Mouse (Mus musculus) G1E-ER4 (cell line): Measurements from ENCODE around the gene Artn. TPM values are rescaled to one million over a fixed set of nuclear protein-coding genes. Genes with fewer than 3 reads are reported as not detected.

ENCODE experiments used
- GATA1 ChIP-seq: IDR thresholded peaks from one replicate; pipeline ENCODE4 v1.8.0; 2012; ENCODE audit warnings: low read length, inconsistent platforms
- polyA plus RNA-seq: library from polyadenylated mRNA; stranded (reverse); fragments of >175 nt; gene quantifications from 2 replicates; pipeline ENCODE4 v1.2.3, GENCODE M21; 2012

Gene Artn
- 0.06 and 0.13 TPM in 2 replicates for polyA plus RNA-seq

DNA sequence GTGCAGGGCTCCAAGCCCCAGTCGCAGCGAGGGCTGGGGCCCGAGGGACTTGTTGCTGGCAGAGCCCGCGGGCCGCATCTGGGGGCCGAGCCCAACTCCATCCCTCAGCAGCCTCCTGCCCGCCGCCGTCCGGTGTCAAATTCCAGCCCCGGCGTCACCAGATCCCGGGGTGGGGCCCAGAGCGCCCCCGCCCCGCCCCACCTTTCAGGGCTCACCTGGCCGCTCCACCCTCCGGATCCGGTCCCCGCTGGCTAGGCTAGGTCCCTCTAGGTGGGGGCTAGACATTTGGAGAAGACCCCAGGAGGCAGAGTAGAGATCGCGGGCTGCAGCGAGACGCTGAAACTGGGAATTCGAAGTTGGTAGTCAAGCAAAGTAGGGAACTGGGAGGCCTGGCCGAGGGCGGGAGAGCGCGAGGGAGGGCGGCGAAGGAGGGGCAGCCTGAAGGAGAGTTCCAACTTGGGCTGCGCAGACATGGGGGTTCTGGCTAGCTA, at the start of gene Artn:
Gene Artn (minus strand): TSS at position 373 of the 491 bp plus-strand sequence.
- no peak for TF ChIP-seq GATA1

GRCm38 (mm10) chr4:117979181-117979580, 49.6 kb upstream of the Artn start:
- no peak for TF ChIP-seq GATA1

- no peak for TF ChIP-seq GATA1
Measured at GRCm38 (mm10) chr4:117978282-117978681, 48.7 kb upstream of the Artn start.

DNA sequence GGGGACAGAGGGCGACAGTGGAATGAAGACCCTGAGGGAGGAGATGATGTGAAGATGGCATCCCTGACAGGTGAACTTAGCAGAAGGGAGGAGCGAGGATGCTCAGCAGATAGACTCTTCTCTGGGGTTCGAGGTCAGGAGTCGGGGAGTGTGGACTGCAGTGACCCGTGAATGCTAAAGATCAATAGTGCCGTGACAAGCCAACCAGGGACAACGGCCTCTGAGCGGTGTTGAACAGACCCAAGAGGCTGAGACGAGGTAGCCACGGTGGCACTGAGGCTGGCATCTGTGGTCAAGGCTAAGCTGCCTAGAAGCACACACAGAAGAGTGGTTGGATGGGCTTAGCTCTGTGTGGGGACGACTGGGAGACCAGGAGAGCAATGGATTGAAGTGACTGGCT, 48.3 kb upstream of the Artn start:
- no peak for TF ChIP-seq GATA1

GRCm38 (mm10) chr4:117977371-117977770, 47.8 kb upstream of the Artn start:
- TF ChIP-seq GATA1 = no peak

DNA sequence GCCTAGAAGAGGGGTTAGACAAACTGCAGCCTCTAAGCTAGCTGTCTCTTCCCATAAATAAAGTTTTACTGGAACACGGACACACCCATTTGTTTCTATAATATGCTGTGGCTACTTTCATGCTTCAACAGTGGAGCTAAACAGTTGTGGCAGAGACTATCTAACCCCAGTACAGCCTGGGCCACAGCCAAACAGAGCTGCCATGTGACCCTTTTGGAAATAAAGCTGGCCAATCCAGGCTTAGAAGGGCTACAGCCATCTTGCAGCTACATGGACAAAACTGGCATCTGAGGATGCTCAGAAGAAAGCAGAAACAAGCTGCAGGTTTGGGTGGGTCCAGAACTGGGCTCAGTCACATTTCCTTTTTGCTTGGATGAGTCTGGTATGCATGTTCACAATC, 46.3 kb upstream of the Artn start:
- TF ChIP-seq GATA1 = no peak

DNA sequence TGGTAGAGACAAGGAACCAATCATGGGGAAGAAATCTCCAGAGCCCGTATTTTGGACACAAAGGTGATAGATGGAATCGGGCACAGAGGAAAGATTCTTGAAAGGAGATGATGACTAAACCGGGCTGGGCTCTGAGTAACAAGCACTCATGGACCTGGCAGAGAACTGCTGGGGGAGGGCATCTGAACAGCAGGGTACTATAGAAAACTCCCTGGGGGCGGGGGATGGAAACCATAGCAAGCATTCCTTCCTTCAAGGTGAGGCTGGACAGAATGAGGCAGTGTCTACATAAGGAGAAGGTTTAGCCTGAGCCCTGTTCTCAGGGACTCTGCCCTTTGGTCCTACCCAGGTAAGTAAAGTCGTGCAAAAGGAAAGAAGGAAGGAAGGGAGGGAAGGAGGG, 45.2 kb upstream of the Artn start:
- no peak for TF ChIP-seq GATA1

GRCm38 (mm10) chr4:117972999-117973398, 43.4 kb upstream of the Artn start:
- TF ChIP-seq GATA1 = no peak

DNA sequence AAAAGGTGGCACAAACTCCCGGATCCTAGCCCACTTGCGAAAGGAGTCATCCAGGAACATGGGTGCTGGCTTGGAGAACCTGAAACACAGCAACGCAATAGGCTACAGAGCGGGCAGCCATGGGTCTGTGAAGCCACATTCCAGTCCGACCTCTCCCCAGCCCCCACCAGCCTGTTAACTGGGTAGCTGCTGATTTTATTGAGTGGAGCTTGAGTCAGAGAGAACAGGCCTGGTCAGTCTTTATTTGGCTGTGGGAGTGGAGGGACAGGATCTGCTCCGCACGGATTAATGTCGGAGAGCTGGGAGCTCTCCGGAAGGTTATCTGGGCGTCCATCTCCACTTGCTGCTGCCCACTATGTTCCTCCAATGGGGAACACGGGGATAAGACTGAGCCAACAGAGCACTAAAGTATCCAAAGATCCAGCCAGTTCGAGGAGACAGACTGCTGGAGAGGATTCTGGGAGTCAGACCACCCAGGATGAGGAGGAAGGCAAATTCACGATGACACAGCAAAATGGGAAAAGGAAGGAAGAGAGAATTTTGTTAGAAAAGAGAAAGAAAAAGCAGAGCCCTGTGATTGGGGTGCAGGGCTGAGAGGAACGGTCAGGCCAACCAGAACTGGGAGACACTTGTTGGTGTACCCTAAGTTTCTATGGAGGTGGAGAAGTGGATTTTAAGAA, 34.9 kb upstream of the Artn start:
- no peak for TF ChIP-seq GATA1

DNA sequence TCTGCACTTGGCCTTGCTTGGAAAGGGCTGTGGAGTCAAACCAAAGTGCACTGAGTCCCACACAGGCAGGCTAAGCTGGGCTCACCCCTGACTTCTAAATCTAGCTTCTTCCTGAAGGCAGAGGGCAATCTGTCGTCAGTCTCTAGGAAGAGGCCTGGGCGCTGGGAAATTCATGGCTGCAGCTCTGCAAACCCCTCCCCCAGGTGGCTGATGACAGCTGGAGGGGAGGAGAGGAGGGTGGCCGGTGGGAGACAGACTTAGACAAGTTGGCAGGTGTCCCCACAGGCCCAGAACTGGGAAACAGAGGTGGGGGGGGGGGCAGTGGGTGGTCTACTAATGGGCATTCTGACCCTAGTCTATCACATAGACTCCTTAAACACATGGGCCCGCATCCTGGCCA, 27.9 kb upstream of the Artn start:
- no peak for TF ChIP-seq GATA1

GRCm38 (mm10) chr4:117947493-117947892, 17.9 kb upstream of the Artn start:
- TF ChIP-seq GATA1 = no peak

GRCm38 (mm10) chr4:117946639-117947305, 17.2 kb upstream of the Artn start:
- TF ChIP-seq GATA1 = no peak

- no peak for TF ChIP-seq GATA1
Measured at GRCm38 (mm10) chr4:117943317-117943716, 13.8 kb upstream of the Artn start.

DNA sequence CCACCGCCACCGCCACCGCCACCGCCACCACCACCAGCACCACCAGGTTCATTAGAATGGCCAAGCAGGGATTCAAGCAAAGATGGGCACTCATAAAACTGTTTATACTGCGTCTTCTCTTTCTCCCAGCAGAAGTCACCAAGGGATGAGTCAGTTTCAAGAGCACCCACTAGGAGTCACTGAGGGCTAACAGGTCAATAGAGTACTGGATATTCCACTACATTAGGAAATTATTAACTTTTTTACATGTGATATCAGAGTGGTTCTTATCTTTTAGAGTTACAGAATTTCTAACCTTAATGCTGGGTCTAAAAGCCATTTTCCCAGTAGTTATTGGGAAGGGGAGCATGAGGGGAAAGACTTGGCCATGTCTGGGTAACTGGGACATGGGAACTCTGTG, 7.4 kb upstream of the Artn start:
- TF ChIP-seq GATA1 = no peak

DNA sequence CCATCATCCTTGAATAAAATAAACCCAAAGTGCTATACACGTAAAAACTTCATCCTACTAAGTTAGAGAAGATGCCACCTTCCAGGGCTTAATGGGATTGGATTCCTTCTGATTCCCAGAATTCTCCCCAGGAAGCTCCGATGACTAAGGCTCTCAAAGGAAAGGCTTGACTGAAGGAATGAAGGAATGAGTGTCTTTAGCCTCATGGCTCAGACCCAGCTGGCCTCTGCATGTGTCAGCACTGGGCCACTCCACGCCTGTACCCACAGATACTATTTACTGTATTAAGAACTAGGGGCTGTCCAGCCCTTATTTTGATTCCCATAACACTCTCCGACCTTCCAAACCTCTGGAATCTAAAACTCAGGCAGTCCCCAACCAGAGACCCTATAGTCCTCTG, 4.5 kb upstream of the Artn start:
- no peak for TF ChIP-seq GATA1

GRCm38 (mm10) chr4:117933248-117933647, 3.7 kb upstream of the Artn start:
- no peak for TF ChIP-seq GATA1

GRCm38 (mm10) chr4:117928699-117929241, 793 bp downstream of the Artn start:
- peak; percentile 63 for TF ChIP-seq GATA1

GRCm38 (mm10) chr4:117928234-117928633, 1.3 kb downstream of the Artn start:
- TF ChIP-seq GATA1 = no peak
